ENCODE assay signal across 23 mouse cellular contexts in the genomic region with DNA sequence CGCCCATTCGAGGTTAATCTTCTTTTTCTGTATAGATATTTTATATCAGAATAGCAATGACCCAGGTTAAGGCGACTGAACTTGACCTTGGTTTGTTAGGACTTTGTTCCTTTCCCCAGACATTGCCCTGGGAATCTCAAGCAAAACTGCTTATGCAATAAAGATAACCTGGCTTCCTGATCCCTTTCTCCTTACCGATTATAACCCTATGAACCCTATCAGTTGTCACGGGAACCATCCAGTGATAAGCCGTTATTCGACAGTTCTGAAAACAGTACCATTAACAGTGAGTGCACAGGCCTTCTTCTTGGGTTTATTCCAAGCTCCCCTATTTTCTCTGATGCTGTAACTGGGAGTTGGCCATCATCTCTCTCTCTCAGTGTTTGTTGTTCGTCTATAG.
"Had no signal": no experiment of that assay in that cellular context is flagged by ENCODE, and none has a peak within 500 bp of the region (broad histone marks: within the 10 kb centered on the region; RNA-seq: fewer than 3 reads in every experiment).

No protein-coding gene starts in this region.

- DNase-seq: gastrocnemius, adult 2 months; gastrocnemius, postnatal 10 days; gastrocnemius, postnatal 25 days; heart, adult 18-20 months; heart, postnatal 14 days; heart, postnatal 36 days; kidney, adult 18-20 months; kidney, adult 8-10 months; kidney, postnatal 10 days; kidney, postnatal 25 days; kidney, postnatal 4 days; liver, embryonic 13.5 days had no signal

- H3K9ac ChIP-seq: heart, embryonic 13.5 days; heart, embryonic 15.5 days; hindbrain, embryonic 13.5 days; hindbrain, embryonic 15.5 days; limb, embryonic 12.5 days; liver, embryonic 13.5 days had no signal

- H3K4me1 ChIP-seq: heart, embryonic 13.5 days; heart, embryonic 15.5 days; hindbrain, embryonic 13.5 days; hindbrain, embryonic 15.5 days; limb, embryonic 10.5 days; limb, embryonic 12.5 days; liver, embryonic 13.5 days had no signal

- H3K36me3 ChIP-seq: heart, embryonic 13.5 days; heart, embryonic 15.5 days; hindbrain, embryonic 13.5 days; hindbrain, embryonic 15.5 days; limb, embryonic 10.5 days; limb, embryonic 12.5 days; liver, embryonic 13.5 days had no signal

- H3K27ac ChIP-seq: gastrocnemius, adult 2 months; heart, embryonic 13.5 days; heart, embryonic 15.5 days; hindbrain, embryonic 13.5 days; hindbrain, embryonic 15.5 days; hindbrain, postnatal 0 days; layer of hippocampus, adult 2 months; left cerebral cortex, adult 2 months; limb, embryonic 10.5 days; limb, embryonic 12.5 days; liver, embryonic 13.5 days had no signal

- H3K4me3 ChIP-seq: gastrocnemius, adult 2 months; heart, embryonic 13.5 days; heart, embryonic 15.5 days; hindbrain, embryonic 13.5 days; hindbrain, embryonic 15.5 days; layer of hippocampus, adult 2 months; left cerebral cortex, adult 2 months; limb, embryonic 10.5 days; limb, embryonic 12.5 days; liver, embryonic 13.5 days had no signal

- H3K9me3 ChIP-seq: heart, embryonic 13.5 days; heart, embryonic 15.5 days; hindbrain, embryonic 13.5 days; hindbrain, embryonic 15.5 days; limb, embryonic 10.5 days; limb, embryonic 12.5 days; liver, embryonic 13.5 days had no signal

- ATAC-seq: hindbrain, postnatal 0 days had no signal

- H3K27me3 ChIP-seq: heart, embryonic 13.5 days; heart, embryonic 15.5 days; hindbrain, embryonic 13.5 days; hindbrain, embryonic 15.5 days; limb, embryonic 12.5 days; liver, embryonic 13.5 days had no signal

- H3K4me2 ChIP-seq: heart, embryonic 11.5 days; heart, embryonic 13.5 days; heart, embryonic 15.5 days; hindbrain, embryonic 13.5 days; hindbrain, embryonic 15.5 days; limb, embryonic 12.5 days; liver, embryonic 11.5 days; liver, embryonic 13.5 days had no signal
